10 mouse cellular contexts compared by ENCODE assay signal in genomic region chr10:81322444-81322843, GRCm38 (mm10). TPM values are rescaled to one million over a fixed set of nuclear protein-coding genes. Genes with fewer than 3 reads are reported as not detected.
DNase-seq lines count a peak whose midpoint lies in the region; ATAC-seq and TF ChIP-seq lines count a peak whose summit lies in the region.
"Had no signal": no experiment of that assay in that cellular context is flagged by ENCODE, and none has a peak within 500 bp of the region (broad histone marks: within the 10 kb centered on the region; RNA-seq: fewer than 3 reads in every experiment).

No protein-coding gene starts in this region.

- TF ChIP-seq CTCF in midbrain, postnatal 0 days (IDR thresholded peaks at IDR 0.05), result no peak

- no peak overlapping the region for H3ac ChIP-seq in myocyte (ENCODE audit: control insufficient read depth, insufficient read length)

- ATAC-seq in heart, embryonic 12.5 days (ENCODE audit: insufficient number of reproducible peaks, low FRiP score), result no peak
- ATAC-seq in midbrain, embryonic 13.5 days, result no peak
- ATAC-seq in midbrain, postnatal 0 days (ENCODE audit: low FRiP score), result no peak
- no peak for ATAC-seq in forebrain, embryonic 13.5 days

- H3K79me2 ChIP-seq in myocyte (ENCODE audit: control insufficient read depth, insufficient read depth), result peaks cover 19% of the 10 kb centered on the region

- H3K27me3 ChIP-seq in heart, embryonic 12.5 days (replicated peaks), result no peaks in the 10 kb centered on the region
- H3K27me3 ChIP-seq in midbrain, embryonic 13.5 days, result no peaks in the 10 kb centered on the region
- H3K27me3 ChIP-seq in midbrain, postnatal 0 days (ENCODE audit: insufficient read depth, low read length), result no peaks in the 10 kb centered on the region
- H3K27me3 ChIP-seq in forebrain, embryonic 13.5 days, result no peaks in the 10 kb centered on the region
- no peaks in the 10 kb centered on the region for H3K27me3 ChIP-seq in myocyte (ENCODE audit: control insufficient read depth, insufficient read depth, insufficient read length)

- 94% methylated on average over 27 of the region's 27 CpGs for WGBS in heart, embryonic 12.5 days
- 94% methylated on average over 27 of the region's 27 CpGs for WGBS in midbrain, embryonic 13.5 days
- 95% methylated on average over 27 of the region's 27 CpGs for WGBS in midbrain, postnatal 0 days
- WGBS in forebrain, embryonic 13.5 days, result 96% methylated on average over 27 of the region's 27 CpGs

- no peak overlapping the region; the same call in 1 of the 2 replicates for H3K9ac ChIP-seq in heart, embryonic 12.5 days
- no peak overlapping the region; the same call in 1 of the 2 replicates for H3K9ac ChIP-seq in midbrain, embryonic 13.5 days (replicated peaks)
- H3K9ac ChIP-seq in midbrain, postnatal 0 days (replicated peaks; ENCODE audit: low read length, poor library complexity, severe bottlenecking), result no peak overlapping the region
- no peak overlapping the region for H3K9ac ChIP-seq in forebrain, embryonic 13.5 days

- no peaks in the 10 kb centered on the region for H3K9me3 ChIP-seq in heart, embryonic 12.5 days (replicated peaks)
- no peaks in the 10 kb centered on the region for H3K9me3 ChIP-seq in midbrain, embryonic 13.5 days
- H3K9me3 ChIP-seq in midbrain, postnatal 0 days (ENCODE audit: low read length), result no peaks in the 10 kb centered on the region
- H3K9me3 ChIP-seq in forebrain, embryonic 13.5 days (replicated peaks), result no peaks in the 10 kb centered on the region

- H3K36me3 ChIP-seq in heart, embryonic 12.5 days, result peaks cover 63% of the 10 kb centered on the region
- peaks cover 66% of the 10 kb centered on the region for H3K36me3 ChIP-seq in midbrain, embryonic 13.5 days
- peaks cover 62% of the 10 kb centered on the region for H3K36me3 ChIP-seq in midbrain, postnatal 0 days (ENCODE audit: insufficient read depth, low read length)
- H3K36me3 ChIP-seq in forebrain, embryonic 13.5 days (ENCODE audit: poor library complexity, severe bottlenecking), result peaks cover 67% of the 10 kb centered on the region
- peaks cover 10% of the 10 kb centered on the region for H3K36me3 ChIP-seq in myocyte (ENCODE audit: control insufficient read depth, insufficient read depth)

- H3K4me3 ChIP-seq in heart, embryonic 12.5 days, result peak overlapping the region; percentile 96; the same call in 1 of the 2 replicates
- peak overlapping the region; percentile 96; the same call in 1 of the 2 replicates for H3K4me3 ChIP-seq in midbrain, embryonic 13.5 days (replicated peaks)
- no peak overlapping the region for H3K4me3 ChIP-seq in midbrain, postnatal 0 days (ENCODE audit: low read depth, low read length)
- peak overlapping the region; percentile 96; the same call in 1 of the 2 replicates for H3K4me3 ChIP-seq in forebrain, embryonic 13.5 days
- peak overlapping the region; percentile 69 for H3K4me3 ChIP-seq in myocyte

- H3K4me2 ChIP-seq in heart, embryonic 12.5 days, result peak overlapping the region; percentile 88
- peak overlapping the region; percentile 87; the same call in 1 of the 2 replicates for H3K4me2 ChIP-seq in midbrain, embryonic 13.5 days (replicated peaks)
- no peak overlapping the region for H3K4me2 ChIP-seq in midbrain, postnatal 0 days (ENCODE audit: low read depth, low read length, poor library complexity, severe bottlenecking)
- H3K4me2 ChIP-seq in forebrain, embryonic 13.5 days, result peak overlapping the region; percentile 85
- peak overlapping the region; percentile 99 for H3K4me2 ChIP-seq in myocyte (ENCODE audit: low read depth)

- no peak for DNase-seq in heart, postnatal 4 days
- no peak for DNase-seq in midbrain, postnatal 0 days (ENCODE audit: low spot score)
- no peak for DNase-seq in urinary bladder, postnatal 25 days (ENCODE audit: low spot score)
- no peak for DNase-seq in adrenal gland, postnatal 36 days
- DNase-seq: gastrocnemius, postnatal 14 days had no signal

- H3K27ac ChIP-seq in heart, embryonic 12.5 days (ENCODE audit: poor library complexity, severe bottlenecking), result no peak overlapping the region
- no peak overlapping the region for H3K27ac ChIP-seq in midbrain, embryonic 13.5 days
- H3K27ac ChIP-seq in midbrain, postnatal 0 days (ENCODE audit: low read depth, low read length), result no peak overlapping the region
- H3K27ac ChIP-seq in forebrain, embryonic 13.5 days, result no peak overlapping the region

- peaks cover 43% of the 10 kb centered on the region for H3K4me1 ChIP-seq in heart, embryonic 12.5 days (replicated peaks)
- H3K4me1 ChIP-seq in midbrain, embryonic 13.5 days (replicated peaks), result peaks cover 25% of the 10 kb centered on the region
- 0 out of 2 replicates have a peak, but pooled peaks cover 3% of the 10 kb centered on the region for H3K4me1 ChIP-seq in midbrain, postnatal 0 days (ENCODE audit: insufficient read depth, low read length)
- H3K4me1 ChIP-seq in forebrain, embryonic 13.5 days, result peaks cover 30% of the 10 kb centered on the region

- no peak for TF ChIP-seq POLR2A in myocyte (IDR thresholded peaks at IDR 0.05; ENCODE audit: insufficient read length, low read depth)

TF ChIP-seq in myocyte, 11 proteins besides CTCF, POLR2A, EP300 and RAD21 (continues in another document):
- TF ChIP-seq SRF (IDR thresholded peaks at IDR 0.05; ENCODE audit: control insufficient read depth, insufficient read length, low read depth), result no peak
- no peak for TF ChIP-seq MAX (IDR thresholded peaks at IDR 0.05; ENCODE audit: low read depth)
- no peak for TF ChIP-seq MYOG (IDR thresholded peaks at IDR 0.05; ENCODE audit: control insufficient read depth in 1 of 3, insufficient read depth in 1 of 3, insufficient read length in 2 of 3, low read depth in 2 of 3)
- no peak for TF ChIP-seq USF1 (IDR thresholded peaks at IDR 0.05; ENCODE audit: low read depth)
- no peak for TF ChIP-seq CEBPB (IDR thresholded peaks at IDR 0.05; ENCODE audit: insufficient read depth, poor library complexity, severe bottlenecking)
- no peak for TF ChIP-seq TCF3 (IDR thresholded peaks at IDR 0.05; ENCODE audit: insufficient read length, low read depth)
- TF ChIP-seq TCF12 (IDR thresholded peaks at IDR 0.05; ENCODE audit: insufficient read depth, poor library complexity, severe bottlenecking), result no peak
- no peak for TF ChIP-seq E2F4 (IDR thresholded peaks at IDR 0.05; ENCODE audit: insufficient read depth)
- TF ChIP-seq REST (IDR thresholded peaks at IDR 0.05; ENCODE audit: insufficient read depth, insufficient read length), result no peak
- TF ChIP-seq POLR2AphosphoS2 (IDR thresholded peaks at IDR 0.05; ENCODE audit: insufficient read length, low read depth), result no peak

RNA-seq across cellular contexts. Expression of gene Cactin, which starts 1.5 kb away (rescaled TPM):
- 37.3 and 40.3 TPM in 2 replicates for polyA plus RNA-seq in heart, embryonic 12.5 days (2016; fragmentation: Nextera tagmentation; extraction: Ambion mirVana)
- 10 to 100 TPM; 20.7 to 21.0 TPM for total RNA-seq in heart, postnatal 4 days (2021)
- 35.5 and 35.8 TPM in 2 replicates for polyA plus RNA-seq in midbrain, embryonic 13.5 days (2015; fragmentation: Nextera tagmentation; extraction: Ambion mirVana)
- 19.5 and 22.7 TPM in 2 replicates for total RNA-seq in midbrain, postnatal 0 days (2014; rRNA removed)
- polyA plus RNA-seq in midbrain, postnatal 0 days (2015; fragmentation: Nextera tagmentation; extraction: Ambion mirVana), result 18.4 and 20.2 TPM in 2 replicates
- polyA plus RNA-seq in forebrain, embryonic 13.5 days (2015; fragmentation: Nextera tagmentation; extraction: Ambion mirVana), result 39.9 and 42.0 TPM in 2 replicates
- polyA plus RNA-seq in myocyte (2012; fragmentation: generic; extraction: Trizol), result 31.3 TPM
- 10 to 100 TPM; 37.9 to 39.1 TPM for total RNA-seq in adrenal gland, postnatal 36 days (2021)

RNA-seq across cellular contexts. Expression of gene Tbxa2r, which starts 6.1 kb away (rescaled TPM):
- 13.4 TPM in 2 replicates for polyA plus RNA-seq in heart, embryonic 12.5 days (2016; fragmentation: Nextera tagmentation; extraction: Ambion mirVana)
- 1 to 10 TPM; 5.5 to 5.6 TPM for total RNA-seq in heart, postnatal 4 days (2021)
- 4.7 and 4.9 TPM in 2 replicates for polyA plus RNA-seq in midbrain, embryonic 13.5 days (2015; fragmentation: Nextera tagmentation; extraction: Ambion mirVana)
- total RNA-seq in midbrain, postnatal 0 days (2014; rRNA removed), result 4.3 and 7.0 TPM in 2 replicates
- polyA plus RNA-seq in midbrain, postnatal 0 days (2015; fragmentation: Nextera tagmentation; extraction: Ambion mirVana), result 3.8 and 4.7 TPM in 2 replicates
- polyA plus RNA-seq in forebrain, embryonic 13.5 days (2015; fragmentation: Nextera tagmentation; extraction: Ambion mirVana), result 2.6 and 3.8 TPM in 2 replicates
- polyA plus RNA-seq in myocyte (2012; fragmentation: generic; extraction: Trizol), result 0.16 TPM
- 10 to 100 TPM; 53.2 to 53.9 TPM for total RNA-seq in adrenal gland, postnatal 36 days (2021)

RNA-seq across cellular contexts. Expression of gene Gipc3, which starts 20.6 kb away (rescaled TPM):
- not detected in 2 replicates for polyA plus RNA-seq in heart, embryonic 12.5 days (2016; fragmentation: Nextera tagmentation; extraction: Ambion mirVana)
- total RNA-seq in heart, postnatal 4 days (2021), result 1 to 10 TPM; 2.2 to 3.3 TPM
- not detected in 2 replicates for polyA plus RNA-seq in midbrain, embryonic 13.5 days (2015; fragmentation: Nextera tagmentation; extraction: Ambion mirVana)
- total RNA-seq in midbrain, postnatal 0 days (2014; rRNA removed), result 0.09 and 0.16 TPM in 2 replicates
- polyA plus RNA-seq in midbrain, postnatal 0 days (2015; fragmentation: Nextera tagmentation; extraction: Ambion mirVana), result not detected in 2 replicates
- not detected in 2 replicates for polyA plus RNA-seq in forebrain, embryonic 13.5 days (2015; fragmentation: Nextera tagmentation; extraction: Ambion mirVana)
- polyA plus RNA-seq in myocyte (2012; fragmentation: generic; extraction: Trizol), result 0.10 TPM
- 1 to 10 TPM; 3.5 to 7.7 TPM for total RNA-seq in adrenal gland, postnatal 36 days (2021)
- polyA plus RNA-seq: stomach, embryonic 14.5 days had no signal

RNA-seq across cellular contexts. Expression of gene Hmg20b, which starts 27.8 kb away (rescaled TPM):
- 107 and 109 TPM in 2 replicates for polyA plus RNA-seq in heart, embryonic 12.5 days (2016; fragmentation: Nextera tagmentation; extraction: Ambion mirVana)
- total RNA-seq in heart, postnatal 4 days (2021), result 100 to 1,000 TPM; 107 to 113 TPM
- 46.5 and 49.8 TPM in 2 replicates for polyA plus RNA-seq in midbrain, embryonic 13.5 days (2015; fragmentation: Nextera tagmentation; extraction: Ambion mirVana)
- 9.6 and 12.6 TPM in 2 replicates for total RNA-seq in midbrain, postnatal 0 days (2014; rRNA removed)
- polyA plus RNA-seq in midbrain, postnatal 0 days (2015; fragmentation: Nextera tagmentation; extraction: Ambion mirVana), result 23.4 and 24.5 TPM in 2 replicates
- polyA plus RNA-seq in forebrain, embryonic 13.5 days (2015; fragmentation: Nextera tagmentation; extraction: Ambion mirVana), result 60.6 and 61.1 TPM in 2 replicates
- 80.2 TPM for polyA plus RNA-seq in myocyte (2012; fragmentation: generic; extraction: Trizol)
- 10 to 100 TPM; 88.9 to 92.3 TPM for total RNA-seq in adrenal gland, postnatal 36 days (2021)

RNA-seq across cellular contexts. Expression of gene Pip5k1c, which starts 29.7 kb away (rescaled TPM):
- 41.1 and 43.4 TPM in 2 replicates for polyA plus RNA-seq in heart, embryonic 12.5 days (2016; fragmentation: Nextera tagmentation; extraction: Ambion mirVana)
- total RNA-seq in heart, postnatal 4 days (2021), result 10 to 100 TPM; 52.0 to 55.4 TPM
- polyA plus RNA-seq in midbrain, embryonic 13.5 days (2015; fragmentation: Nextera tagmentation; extraction: Ambion mirVana), result 92.8 and 99.6 TPM in 2 replicates
- total RNA-seq in midbrain, postnatal 0 days (2014; rRNA removed), result 248 and 256 TPM in 2 replicates
- polyA plus RNA-seq in midbrain, postnatal 0 days (2015; fragmentation: Nextera tagmentation; extraction: Ambion mirVana), result 125 and 129 TPM in 2 replicates
- 73.1 and 87.2 TPM in 2 replicates for polyA plus RNA-seq in forebrain, embryonic 13.5 days (2015; fragmentation: Nextera tagmentation; extraction: Ambion mirVana)
- polyA plus RNA-seq in myocyte (2012; fragmentation: generic; extraction: Trizol), result 23.3 TPM
- 10 to 100 TPM; 37.2 to 40.9 TPM for total RNA-seq in adrenal gland, postnatal 36 days (2021)
